ENCODE assay signal across 35 mouse cellular contexts in the genomic region with DNA sequence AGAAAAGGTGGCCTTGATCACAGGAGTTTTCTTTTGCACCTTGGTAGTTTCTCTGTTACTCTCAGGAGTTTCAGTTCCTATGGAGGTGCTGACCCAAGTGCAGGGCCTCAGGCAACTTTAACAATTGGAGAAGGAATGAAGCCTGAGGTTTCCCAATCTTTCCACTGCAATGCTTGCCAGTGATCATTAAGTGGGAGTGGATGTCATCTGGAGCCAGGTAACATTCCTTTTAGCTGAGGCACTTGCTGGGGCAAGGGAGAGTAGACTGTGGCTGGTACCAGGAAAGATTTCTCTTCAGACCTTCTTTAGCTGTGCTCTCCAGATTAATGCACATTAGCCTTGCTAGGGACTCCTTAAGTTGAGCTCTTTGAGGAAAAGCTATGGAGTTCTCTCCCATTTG. TPM values are rescaled to one million over a fixed set of nuclear protein-coding genes. Genes with fewer than 3 reads are reported as not detected.
DNase-seq lines count a peak whose midpoint lies in the region; ATAC-seq and TF ChIP-seq lines count a peak whose summit lies in the region.
"Had no signal": no experiment of that assay in that cellular context is flagged by ENCODE, and none has a peak within 500 bp of the region (broad histone marks: within the 10 kb centered on the region; RNA-seq: fewer than 3 reads in every experiment).

No protein-coding gene starts in this region.

- no peaks in the 10 kb centered on the region for H3K9me3 ChIP-seq in intestine, embryonic 16.5 days (ENCODE audit: control insufficient read depth, low read length)
- H3K9me3 ChIP-seq in intestine, embryonic 15.5 days: no peaks in the 10 kb centered on the region
- H3K9me3 ChIP-seq: forebrain, embryonic 12.5 days; heart, embryonic 10.5 days; heart, embryonic 15.5 days; limb, embryonic 13.5 days; lung, embryonic 15.5 days; midbrain, embryonic 12.5 days; neural tube, embryonic 13.5 days had no signal

- no peak overlapping the region for H3K4me3 ChIP-seq in intestine, embryonic 16.5 days (ENCODE audit: low read length)
- no peak overlapping the region for H3K4me3 ChIP-seq in intestine, embryonic 15.5 days (replicated peaks)
- H3K4me3 ChIP-seq in lung, adult 2 months (replicated peaks; ENCODE audit: extremely low read depth, low read depth, low read length): no peak overlapping the region
- H3K4me3 ChIP-seq: erythroblast, embryonic 14.5 days; forebrain, embryonic 12.5 days; heart, embryonic 10.5 days; heart, embryonic 15.5 days; layer of hippocampus, adult 2 months; left cerebral cortex, adult 2 months; limb, embryonic 13.5 days; lung, embryonic 15.5 days; midbrain, embryonic 12.5 days; neural tube, embryonic 13.5 days had no signal

- H3K27me3 ChIP-seq in intestine, embryonic 16.5 days (replicated peaks; ENCODE audit: control insufficient read depth, insufficient read depth, low read length): no peaks in the 10 kb centered on the region
- H3K27me3 ChIP-seq in intestine, embryonic 15.5 days (replicated peaks): no peaks in the 10 kb centered on the region
- H3K27me3 ChIP-seq: forebrain, embryonic 12.5 days; heart, embryonic 15.5 days; limb, embryonic 13.5 days; lung, embryonic 15.5 days; midbrain, embryonic 12.5 days; neural tube, embryonic 13.5 days had no signal

- no peak overlapping the region for H3K27ac ChIP-seq in intestine, embryonic 16.5 days (ENCODE audit: low read length)
- no peak overlapping the region for H3K27ac ChIP-seq in intestine, embryonic 15.5 days
- H3K27ac ChIP-seq: forebrain, embryonic 12.5 days; heart, embryonic 10.5 days; heart, embryonic 15.5 days; layer of hippocampus, adult 2 months; left cerebral cortex, adult 2 months; limb, embryonic 13.5 days; liver, embryonic 14.5 days; lung, embryonic 15.5 days; midbrain, embryonic 12.5 days; neural tube, embryonic 13.5 days had no signal

- no peak overlapping the region for H3K9ac ChIP-seq in intestine, embryonic 16.5 days (ENCODE audit: low read depth, low read length)
- H3K9ac ChIP-seq in intestine, embryonic 15.5 days: no peak overlapping the region
- H3K9ac ChIP-seq: forebrain, embryonic 12.5 days; forebrain, postnatal 0 days; heart, embryonic 15.5 days; limb, embryonic 13.5 days; liver, embryonic 14.5 days; lung, embryonic 15.5 days; midbrain, embryonic 12.5 days; neural tube, embryonic 13.5 days had no signal

- no peak for TF ChIP-seq POLR2A in lung, adult 2 months (IDR thresholded peaks at IDR 0.05; ENCODE audit: borderline replicate concordance, extremely low read depth, low read depth, low read length)

- DNase-seq in lung, adult 18-20 months: peak; percentile 24 to 29
- DNase-seq in lung, adult 2 months: no peak
- peak; percentile 6 for DNase-seq in urinary bladder, postnatal 14 days (ENCODE audit: low spot score)
- DNase-seq in urinary bladder, postnatal 25 days (ENCODE audit: low spot score): no peak
- DNase-seq: adrenal gland, adult 2 months; adrenal gland, postnatal 36 days; cerebellum, adult 2 months; cerebellum, postnatal 14 days; forebrain, postnatal 0 days; heart, adult 11 months; kidney, adult 9 months; right cerebral cortex, postnatal 4 days had no signal

- ATAC-seq in intestine, embryonic 16.5 days: peak; percentile 40; the same call in 1 of the 2 replicates
- ATAC-seq in intestine, embryonic 15.5 days: no peak
- ATAC-seq in CD4-positive, CD25-positive, alpha-beta regulatory T cell, adult 4 months: no peak
- ATAC-seq: activated CD4-positive, CD25-positive, alpha-beta regulatory T cell, adult 4 months; forebrain, postnatal 0 days; hindbrain, embryonic 16.5 days had no signal

- no peaks in the 10 kb centered on the region for H3K36me3 ChIP-seq in intestine, embryonic 16.5 days (ENCODE audit: control insufficient read depth, insufficient read depth, low read length)
- H3K36me3 ChIP-seq in intestine, embryonic 15.5 days: no peaks in the 10 kb centered on the region
- H3K36me3 ChIP-seq: forebrain, embryonic 12.5 days; heart, embryonic 10.5 days; heart, embryonic 15.5 days; limb, embryonic 13.5 days; lung, embryonic 15.5 days; midbrain, embryonic 12.5 days; neural tube, embryonic 13.5 days had no signal

- H3K4me1 ChIP-seq in intestine, embryonic 16.5 days (ENCODE audit: control insufficient read depth, insufficient read depth, low read length): no peaks in the 10 kb centered on the region
- H3K4me1 ChIP-seq in intestine, embryonic 15.5 days (replicated peaks): no peaks in the 10 kb centered on the region
- H3K4me1 ChIP-seq in lung, adult 2 months (ENCODE audit: control insufficient read depth, insufficient read depth, low read length): no peaks in the 10 kb centered on the region
- H3K4me1 ChIP-seq: forebrain, embryonic 12.5 days; heart, embryonic 10.5 days; heart, embryonic 15.5 days; limb, embryonic 13.5 days; lung, embryonic 15.5 days; midbrain, embryonic 12.5 days had no signal

- no peak overlapping the region for H3K4me2 ChIP-seq in intestine, embryonic 16.5 days (ENCODE audit: low read depth, low read length)
- H3K4me2 ChIP-seq in intestine, embryonic 15.5 days (replicated peaks): no peak overlapping the region
- H3K4me2 ChIP-seq: forebrain, embryonic 12.5 days; heart, embryonic 15.5 days; limb, embryonic 13.5 days; lung, embryonic 15.5 days; midbrain, embryonic 12.5 days; neural tube, embryonic 13.5 days had no signal

- TF ChIP-seq CTCF in lung, adult 2 months (IDR thresholded peaks at IDR 0.05; ENCODE audit: insufficient read depth, low read length): no peak

RNA-seq across cellular contexts. Expression of gene Speer4f1, which starts 29.6 kb away (rescaled TPM):
- not detected in 2 replicates for polyA plus RNA-seq in intestine, embryonic 16.5 days (2015; fragmentation: Nextera tagmentation; extraction: Ambion mirVana)
- not detected in 2 replicates for polyA plus RNA-seq in intestine, embryonic 15.5 days (2015; fragmentation: Nextera tagmentation; extraction: Ambion mirVana)
- 0.36 and 0.44 TPM in 2 replicates for polyA plus RNA-seq in lung, adult 2 months (2012; rRNA removed)
- polyA plus RNA-seq in CD4-positive, CD25-positive, alpha-beta regulatory T cell, adult 4 months (2017; shearing (Covaris generic)): not detected
- polyA plus RNA-seq: activated CD4-positive, CD25-positive, alpha-beta regulatory T cell, adult 4 months; adrenal gland, adult 2 months; brain, embryonic 14.5 days; cerebellum, adult 2 months; cortical plate, adult 2 months; embryonic facial prominence, embryonic 14.5 days; erythroblast, embryonic 14.5 days; forebrain, embryonic 12.5 days; forebrain, postnatal 0 days; heart, embryonic 10.5 days; heart, embryonic 15.5 days; hindbrain, embryonic 11.5 days; hindbrain, embryonic 16.5 days; intestine, embryonic 14.5 days; limb, embryonic 13.5 days; liver, embryonic 14.5 days; lung, embryonic 15.5 days; midbrain, embryonic 12.5 days; neural tube, embryonic 13.5 days; spleen, adult 2 months; stomach, embryonic 14.5 days had no signal

Comparison
In these comparisons a context has a peak if more than half of its experiments do, and no peak if none do; other contexts are left out.
1. DNase-seq: peak in lung, adult 18-20 months (2 of 2) and urinary bladder, postnatal 14 days (single experiment); none in lung, adult 2 months (single experiment) and urinary bladder, postnatal 25 days (single experiment).